Mouse (Mus musculus) midbrain, embryonic 12.5 days (tissue): ENCODE measurements around the gene Ube2o. TPM values are rescaled to one million over a fixed set of nuclear protein-coding genes. Genes with fewer than 3 reads are reported as not detected.

Source experiments
- ATAC-seq: fragments of 200-750 bp; cut with Nextera tagmentation; 2 replicates; pipeline ENCODE4 v1.8.0; 2017; ENCODE audit warnings: low read depth, moderate TSS enrichment, moderate library complexity; ENCODE audit not compliant: low FRiP score
- H3K27ac ChIP-seq: fragments of 300-500 bp; sonication (generic); replicated peaks from 2 replicates; pipeline ENCODE4 v1.5.1; 2016; ENCODE audit warnings: mild to moderate bottlenecking
- H3K27me3 ChIP-seq: fragments of 300-500 bp; sonication (generic); 2 replicates; pipeline ENCODE4 v1.6.1; 2016; ENCODE audit warnings: mild to moderate bottlenecking
- H3K36me3 ChIP-seq: fragments of 300-500 bp; sonication (generic); 2 replicates; pipeline ENCODE4 v1.6.1; 2016
- H3K4me1 ChIP-seq: fragments of 300-500 bp; sonication (generic); 2 replicates; pipeline ENCODE4 v1.6.1; 2016
- H3K4me2 ChIP-seq: fragments of 300-500 bp; sonication (generic); replicated peaks from 2 replicates; pipeline ENCODE4 v1.6.1; 2016; ENCODE audit warnings: mild to moderate bottlenecking, moderate library complexity
- H3K4me3 ChIP-seq: fragments of 300-500 bp; sonication (generic); 2 replicates; pipeline ENCODE4 v1.5.1; 2016; ENCODE audit warnings: mild to moderate bottlenecking
- H3K9ac ChIP-seq: fragments of 300-500 bp; sonication (generic); replicated peaks from 2 replicates; pipeline ENCODE4 v1.6.1; 2016; ENCODE audit warnings: mild to moderate bottlenecking, moderate library complexity
- H3K9me3 ChIP-seq: fragments of 300-500 bp; sonication (generic); 2 replicates; pipeline ENCODE4 v1.6.1; 2016; ENCODE audit warnings: mild to moderate bottlenecking
- WGBS: fragments of 180-500 bp; shearing (Covaris S2); methylation state at CpG from one replicate; pipeline ENCODE4 v1.1.7; 2016; 5-methylcytosine and 5-hydroxymethylcytosine counted together
- polyA plus RNA-seq: library from polyadenylated mRNA; unstranded; fragments of >200 nt; fragmentation: Nextera tagmentation; extraction: Ambion mirVana; gene quantifications from 2 replicates; pipeline ENCODE4 v1.2.1, GENCODE M21; 2016

The Ube2o gene
- polyA plus RNA-seq, 1 experiment from 2014 or later, result 19.0 TPM

DNA sequence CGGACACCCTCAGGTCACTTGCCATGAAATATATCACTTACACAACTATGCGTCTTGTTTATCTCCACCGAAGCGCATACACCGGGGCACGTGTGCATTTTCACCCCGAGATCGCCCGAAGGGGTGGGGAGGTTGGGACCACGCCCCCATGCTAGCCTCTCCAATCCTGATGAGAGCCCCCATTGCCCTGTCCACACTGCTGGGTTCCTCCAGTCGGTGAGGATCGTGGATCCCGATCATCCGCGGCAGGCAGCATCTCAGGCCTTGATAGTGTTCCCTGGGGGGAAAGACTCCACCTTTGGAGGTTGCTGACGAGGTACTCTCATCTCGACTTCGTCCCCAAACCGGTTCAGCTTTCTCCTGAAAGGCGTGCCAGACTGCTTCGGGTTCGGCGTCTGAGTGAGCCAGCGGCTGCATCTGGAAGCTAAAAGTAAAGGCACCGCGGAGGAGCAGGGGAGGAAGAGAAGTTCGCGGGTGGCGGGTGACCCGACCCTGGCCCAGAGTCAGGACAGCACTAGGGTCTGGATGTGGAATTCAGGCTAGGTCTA is 48.9 kb downstream of the Ube2o start:
- Histone ChIP-seq H3K27me3 (peaks cover 68% of the 10 kb centered on the region), H3K9ac (peak overlapping the region; percentile 54), H3K4me1 (peaks cover 41% of the 10 kb centered on the region), H3K4me3 (peak overlapping the region; percentile 49), H3K36me3 (peaks cover 3% of the 10 kb centered on the region), H3K4me2 (peak overlapping the region; percentile 87), H3K27ac (no peak overlapping the region), H3K9me3 (no peaks in the 10 kb centered on the region)
- WGBS, result 0% methylated on average over 30 of the region's 30 CpGs
- no peak for ATAC-seq

DNA sequence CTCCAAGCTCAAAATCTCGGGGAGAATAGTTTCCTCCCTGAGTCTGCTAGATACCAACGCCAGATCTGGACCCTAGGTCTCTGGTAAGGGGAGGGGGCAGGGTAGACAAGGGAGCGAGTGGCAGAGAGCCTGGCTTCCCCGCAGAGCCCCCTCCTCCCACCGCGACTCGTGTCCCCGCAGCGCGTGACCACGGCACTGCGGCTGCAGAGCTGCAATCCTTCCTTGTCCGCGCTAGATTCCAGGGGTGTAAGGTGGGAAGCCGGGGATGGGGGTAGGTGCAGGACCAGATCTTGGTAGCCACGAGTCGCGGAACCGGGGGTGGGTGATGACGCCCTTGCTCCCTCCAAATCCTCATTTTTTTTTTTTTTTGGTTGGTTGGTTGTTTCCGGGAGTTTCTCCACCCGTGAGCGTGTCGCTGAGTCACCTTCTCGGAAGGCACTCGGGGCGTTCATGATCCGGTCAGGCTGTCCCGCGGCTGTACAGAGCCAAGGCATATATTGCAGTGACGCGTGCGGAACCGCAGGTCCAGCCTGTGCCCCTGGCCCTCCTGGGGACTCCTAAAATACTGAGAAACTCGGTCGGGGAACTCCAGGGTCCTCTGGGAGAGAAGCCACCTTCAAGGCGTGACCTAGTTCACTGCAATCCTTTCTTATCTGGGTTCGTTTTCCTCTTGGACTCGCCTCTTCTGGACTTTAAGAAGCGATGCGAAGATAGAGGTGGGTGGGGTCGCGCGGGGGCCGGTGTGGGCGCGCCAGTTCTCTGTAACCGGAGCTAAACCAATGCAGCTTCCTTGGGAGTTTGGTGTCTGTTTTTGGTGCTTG is 49.7 kb downstream of the Ube2o start:
- H3K4me1 ChIP-seq, result peaks cover 41% of the 10 kb centered on the region
- H3K4me2 ChIP-seq, result peak overlapping the region; percentile 87
- peak overlapping the region; percentile 64 for H3K27ac ChIP-seq
- no peaks in the 10 kb centered on the region for H3K9me3 ChIP-seq
- ATAC-seq, result no peak
- H3K27me3 ChIP-seq, result peaks cover 68% of the 10 kb centered on the region
- peak overlapping the region; percentile 49 for H3K4me3 ChIP-seq
- WGBS, result 2% methylated on average over 48 of the region's 48 CpGs
- H3K9ac ChIP-seq, result peak overlapping the region; percentile 46
- no peaks in the 10 kb centered on the region for H3K36me3 ChIP-seq

DNA sequence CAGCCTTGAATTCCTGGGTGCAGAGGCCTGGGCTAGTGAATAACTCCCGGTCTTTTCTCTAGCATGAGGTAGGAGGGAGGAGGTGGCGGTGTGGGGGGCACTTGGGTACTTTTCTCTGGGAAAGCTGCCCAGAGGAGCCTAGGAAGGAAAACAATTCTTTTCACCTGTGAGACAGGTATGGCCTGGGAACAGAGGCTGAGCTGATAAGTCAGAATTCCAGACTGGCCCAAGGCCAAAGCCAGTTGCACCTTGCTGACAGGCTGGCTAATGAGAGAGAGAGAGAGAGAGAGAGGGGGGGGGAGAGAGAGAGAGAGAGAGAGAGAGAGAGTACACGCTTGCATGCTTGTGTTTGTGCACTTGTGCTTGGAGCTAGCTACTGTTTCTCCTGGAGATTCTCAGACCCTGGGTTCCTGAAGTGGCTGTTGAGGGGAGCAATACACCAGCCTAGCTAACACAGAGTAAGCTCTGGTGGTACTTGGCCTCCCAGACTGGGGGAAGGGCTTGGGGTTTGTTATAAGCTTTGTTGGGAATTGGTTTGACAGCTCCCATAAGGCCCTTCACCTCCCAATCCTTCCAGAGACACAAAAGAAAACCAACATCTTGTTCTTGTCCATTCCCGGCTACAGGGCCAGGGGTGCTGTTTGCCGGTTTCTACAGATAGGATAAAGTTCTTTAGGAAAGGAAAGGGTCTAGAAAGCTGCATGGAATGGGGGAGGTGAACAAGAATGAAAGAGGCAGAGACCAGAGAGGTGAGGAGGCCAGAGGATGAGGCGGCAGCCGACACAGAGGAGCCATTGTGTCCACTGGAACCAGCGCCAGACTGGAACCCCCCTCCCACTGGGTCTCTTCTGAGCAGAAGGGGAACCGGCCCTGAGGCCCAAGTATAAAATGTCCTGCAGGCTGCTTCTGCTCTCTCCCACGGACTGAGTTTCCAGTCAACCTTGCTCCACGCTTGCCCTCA is 50.8 kb downstream of the Ube2o start, which contains the start of gene Sphk1:
Gene Sphk1 (plus strand): TSS at position 739 of the 961 bp plus-strand sequence.
- peaks cover 41% of the 10 kb centered on the region for H3K4me1 ChIP-seq
- peaks cover 58% of the 10 kb centered on the region for H3K27me3 ChIP-seq
- H3K9ac ChIP-seq, result peak within 1 kb of the TSS; percentile 46
- no peaks in the 10 kb centered on the region for H3K9me3 ChIP-seq
- no peaks in the 10 kb centered on the region for H3K36me3 ChIP-seq
- peak within 1 kb of the TSS; percentile 49 for H3K4me3 ChIP-seq
- peak; percentile 55; the same call in 1 of the 2 replicates for ATAC-seq
- H3K27ac ChIP-seq, result peak within 1 kb of the TSS; percentile 64
- peak within 1 kb of the TSS; percentile 87 for H3K4me2 ChIP-seq
- 19% methylated on average over 11 of the region's 11 CpGs for WGBS

DNA sequence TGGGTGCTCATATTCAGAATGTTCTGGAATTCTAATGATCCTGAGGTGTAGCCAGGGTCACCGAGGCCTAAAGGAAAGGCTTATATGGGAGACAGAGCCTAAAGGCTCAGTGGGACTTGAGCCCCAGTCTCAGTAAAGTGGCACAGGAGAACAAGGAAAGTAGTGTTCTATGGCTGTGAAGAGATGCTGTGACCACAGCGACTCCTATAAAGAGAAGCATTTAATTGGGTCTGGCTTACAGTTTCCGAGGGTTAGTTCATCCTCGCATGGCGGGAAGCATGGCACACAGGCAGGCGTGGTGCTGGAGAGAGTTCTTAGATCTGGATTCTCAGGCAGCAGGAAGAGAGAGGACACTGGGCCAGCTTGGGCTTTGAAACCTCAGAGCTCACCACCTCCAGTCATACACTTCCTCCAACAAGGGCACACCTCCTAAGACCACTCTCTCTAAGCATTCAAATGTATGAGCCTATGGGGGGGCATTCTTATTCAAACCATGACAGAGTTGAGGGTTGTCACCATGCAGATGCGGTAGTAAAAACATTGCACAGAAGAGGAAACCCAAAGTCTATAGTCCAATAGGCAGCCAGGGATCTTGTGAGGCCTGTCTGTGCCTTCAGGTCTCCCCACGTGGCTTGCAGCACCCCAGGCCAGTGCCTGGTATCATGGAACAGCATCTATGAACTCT is 52.5 kb downstream of the Ube2o start:
- Histone ChIP-seq H3K36me3 (no peaks in the 10 kb centered on the region), H3K9me3 (no peaks in the 10 kb centered on the region), H3K4me3 (no peak overlapping the region), H3K4me2 (no peak overlapping the region), H3K9ac (no peak overlapping the region), H3K4me1 (peaks cover 39% of the 10 kb centered on the region), H3K27ac (no peak overlapping the region), H3K27me3 (peaks cover 44% of the 10 kb centered on the region)
- no peak for ATAC-seq
- whole genome bisulfite sequencing, result 79% methylated on average over 8 of the region's 8 CpGs

DNA sequence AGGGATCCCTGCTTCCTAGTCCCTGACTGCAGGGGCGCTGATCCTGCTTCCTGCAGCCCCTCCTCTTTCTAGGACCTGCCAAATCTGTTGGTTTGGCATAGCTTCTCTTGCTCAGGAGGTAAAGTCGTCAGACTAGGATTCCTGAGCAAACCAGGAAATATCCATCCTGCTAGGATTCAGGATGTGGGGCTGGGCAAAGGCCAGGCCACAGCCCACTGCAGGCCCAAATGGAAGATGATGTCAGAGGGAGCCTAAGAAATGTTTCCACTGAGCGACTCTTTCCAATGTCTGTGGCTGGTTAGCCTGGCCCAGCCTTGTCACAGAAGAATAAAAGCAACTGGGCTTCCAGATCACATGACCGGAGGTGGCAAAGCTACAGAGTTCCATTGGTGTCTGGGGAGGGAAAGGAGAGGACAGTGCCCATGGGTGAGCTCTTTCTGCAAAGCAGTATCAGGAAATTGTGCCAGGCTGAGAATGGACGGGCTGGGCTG is 57.5 kb downstream of the Ube2o start:
- no peak for ATAC-seq
- Histone ChIP-seq H3K4me1 (peaks cover 13% of the 10 kb centered on the region; the same call in 1 of the 2 replicates), H3K4me3 (no peak overlapping the region), H3K4me2 (no peak overlapping the region), H3K9me3 (no peaks in the 10 kb centered on the region), H3K27me3 (peaks cover 8% of the 10 kb centered on the region), H3K36me3 (no peaks in the 10 kb centered on the region), H3K9ac (no peak overlapping the region), H3K27ac (no peak overlapping the region)
- WGBS, result 50% methylated on average over 5 of the region's 5 CpGs

DNA sequence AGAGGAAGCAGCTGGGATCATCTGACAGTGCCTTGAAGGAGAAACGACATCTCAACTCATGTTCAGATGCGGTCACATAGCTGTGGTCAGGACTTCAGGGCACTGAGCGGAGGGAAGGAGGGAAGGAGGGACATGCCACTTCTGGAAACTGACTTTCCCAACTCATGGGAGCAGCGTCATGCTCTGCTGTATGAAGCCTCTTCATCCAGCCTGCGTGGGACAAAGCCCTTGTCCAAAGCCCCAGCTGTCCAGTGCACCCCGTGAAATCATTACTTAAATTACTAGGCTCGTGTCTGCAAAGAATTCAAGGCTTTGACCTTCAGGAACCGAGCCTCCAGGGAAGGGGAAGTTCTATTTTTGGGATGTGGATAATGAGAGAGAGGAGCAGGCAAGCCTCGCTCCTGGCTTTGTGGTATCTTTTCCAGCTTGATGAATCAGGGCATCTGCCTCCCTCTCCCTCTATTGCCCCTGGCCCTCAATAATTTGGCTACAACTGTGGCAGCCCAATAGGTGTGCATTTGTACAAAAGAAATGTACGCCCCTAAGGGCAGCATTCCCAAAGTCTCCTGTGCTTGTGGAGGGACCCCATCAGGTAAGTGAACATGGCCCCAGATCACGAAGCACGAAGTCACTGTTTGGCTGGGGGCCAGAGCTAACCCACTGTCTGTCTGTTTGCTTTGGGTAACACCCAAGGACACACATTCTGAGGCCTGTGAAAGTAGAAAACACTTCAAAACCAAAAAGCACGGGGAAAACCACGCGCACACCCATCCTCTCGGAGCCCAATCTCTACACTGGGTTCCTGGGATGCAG is 58.2 kb downstream of the Ube2o start:
- 62% methylated on average over 16 of the region's 16 CpGs for WGBS
- Histone ChIP-seq H3K4me3 (no peak overlapping the region), H3K27ac (no peak overlapping the region), H3K36me3 (no peaks in the 10 kb centered on the region), H3K4me2 (no peak overlapping the region), H3K9me3 (no peaks in the 10 kb centered on the region), H3K27me3 (peaks cover 10% of the 10 kb centered on the region), H3K9ac (no peak overlapping the region), H3K4me1 (peaks cover 13% of the 10 kb centered on the region; the same call in 1 of the 2 replicates)
- ATAC-seq, result no peak

DNA sequence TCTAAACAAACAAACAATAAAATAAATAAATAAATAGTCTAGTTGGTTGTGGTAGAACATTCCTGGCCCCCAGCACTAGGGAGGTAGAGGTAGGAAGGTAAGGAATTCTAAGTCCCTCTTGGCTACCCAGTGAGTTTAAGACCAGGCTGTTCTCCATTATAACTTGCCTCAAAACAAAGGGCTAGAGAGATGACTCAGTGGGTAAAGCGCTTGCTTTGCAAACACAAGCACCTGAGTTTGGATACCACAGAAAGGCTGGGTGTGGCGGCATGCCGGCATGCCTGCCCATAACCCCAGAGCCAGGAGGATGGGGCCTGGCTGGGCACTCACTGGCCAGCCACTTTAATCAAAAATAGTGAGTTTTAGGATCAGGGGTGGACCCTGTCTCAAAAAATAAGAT is 59.2 kb downstream of the Ube2o start:
- Histone ChIP-seq H3K27me3 (peaks cover 14% of the 10 kb centered on the region), H3K4me3 (no peak overlapping the region), H3K9ac (no peak overlapping the region), H3K4me2 (no peak overlapping the region), H3K4me1 (peaks cover 13% of the 10 kb centered on the region; the same call in 1 of the 2 replicates), H3K27ac (no peak overlapping the region), H3K36me3 (no peaks in the 10 kb centered on the region), H3K9me3 (no peaks in the 10 kb centered on the region)
- ATAC-seq, result no peak
- WGBS, result 85% methylated on average over 3 of the region's 3 CpGs

DNA sequence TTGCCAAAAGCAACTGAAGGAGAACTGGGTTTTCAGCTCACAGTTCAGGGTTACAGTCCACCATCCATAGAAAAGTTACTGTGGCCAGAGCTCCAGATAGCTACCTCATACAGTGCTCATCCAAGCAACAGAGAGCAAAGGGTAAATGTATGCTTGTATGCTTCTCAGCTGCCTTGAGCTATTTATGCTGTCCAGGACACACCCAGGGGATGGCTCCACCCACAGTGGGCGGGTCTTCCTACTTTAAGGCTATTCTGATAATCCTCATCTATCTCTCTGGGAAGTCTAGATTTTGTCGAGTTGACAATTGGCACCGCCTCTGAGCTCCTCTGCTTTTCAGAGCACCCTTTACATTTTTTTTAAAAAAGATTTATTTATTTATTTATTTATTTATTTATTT is 60.1 kb downstream of the Ube2o start:
- no peaks in the 10 kb centered on the region for H3K9me3 ChIP-seq
- H3K9ac ChIP-seq, result no peak overlapping the region
- H3K27ac ChIP-seq, result no peak overlapping the region
- H3K4me3 ChIP-seq, result no peak overlapping the region
- WGBS, result 64% methylated on average over 3 of the region's 3 CpGs
- no peaks in the 10 kb centered on the region for H3K36me3 ChIP-seq
- peaks cover 13% of the 10 kb centered on the region; the same call in 1 of the 2 replicates for H3K4me1 ChIP-seq
- no peak overlapping the region for H3K4me2 ChIP-seq
- H3K27me3 ChIP-seq, result peaks cover 14% of the 10 kb centered on the region
- no peak for ATAC-seq

DNA sequence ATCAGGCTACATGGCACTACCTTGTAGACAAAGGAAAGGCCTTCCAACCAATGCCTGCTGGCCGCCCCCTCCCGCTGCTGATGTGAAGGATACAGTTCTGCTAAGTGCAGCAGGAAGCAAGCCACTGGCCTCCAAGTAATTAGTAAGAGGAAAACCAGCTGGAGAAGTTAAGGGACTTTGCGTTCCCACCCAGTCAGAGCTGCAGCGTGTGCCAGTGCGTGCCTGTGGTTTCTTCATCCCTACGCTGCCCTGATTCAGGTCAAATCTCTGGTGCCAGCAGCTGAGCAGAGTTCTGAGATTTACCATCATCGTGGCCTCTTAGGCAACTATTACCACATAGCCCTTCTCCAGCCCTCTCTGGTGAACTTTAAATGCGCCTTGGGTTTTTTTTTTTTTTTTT is 62.8 kb downstream of the Ube2o start:
- Histone ChIP-seq H3K9ac (0 out of 2 replicates have a peak overlapping the region, but pooled peaks have one; percentile 11), H3K9me3 (no peaks in the 10 kb centered on the region), H3K27me3 (peaks cover 20% of the 10 kb centered on the region), H3K36me3 (no peaks in the 10 kb centered on the region), H3K4me2 (no peak overlapping the region), H3K27ac (no peak overlapping the region), H3K4me3 (no peak overlapping the region), H3K4me1 (peaks cover 14% of the 10 kb centered on the region)
- whole genome bisulfite sequencing, result 82% methylated on average over 8 of the region's 8 CpGs
- ATAC-seq, result no peak

DNA sequence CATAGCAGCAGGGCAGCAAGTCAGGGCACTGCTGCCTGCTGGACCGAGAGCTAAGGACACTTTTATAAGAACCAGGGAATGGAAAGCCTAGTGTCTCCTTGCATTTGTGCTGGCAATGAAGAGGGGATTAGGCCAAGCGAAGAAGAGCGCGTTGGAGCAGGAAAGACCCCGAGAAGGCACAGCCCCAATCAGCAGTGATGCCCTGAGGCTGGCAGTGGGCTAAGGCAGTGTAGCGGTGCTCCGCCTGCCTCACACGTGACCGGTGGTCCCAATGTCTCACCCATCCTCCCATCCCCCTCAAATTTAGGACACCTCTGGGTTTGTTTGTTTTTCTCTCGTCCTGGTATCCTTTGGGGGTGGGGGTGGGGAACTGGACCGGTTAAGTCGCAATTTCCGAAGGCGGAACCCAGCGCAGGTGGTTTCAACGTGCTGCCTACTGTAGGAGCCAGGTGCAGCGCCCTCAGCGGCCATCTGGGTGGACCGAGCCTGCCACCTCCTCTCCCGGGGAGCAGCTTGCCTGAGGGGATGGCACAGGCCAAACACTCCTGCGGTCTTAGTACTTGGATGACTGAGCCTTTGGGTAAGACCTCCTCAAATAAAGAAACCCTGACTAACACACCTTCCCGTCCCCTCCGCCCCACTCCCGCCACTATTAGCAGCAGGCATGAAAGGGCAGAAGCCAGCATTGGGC is 65.8 kb downstream of the Ube2o start:
- H3K27ac ChIP-seq, result no peak overlapping the region
- H3K9ac ChIP-seq, result no peak overlapping the region
- H3K36me3 ChIP-seq, result no peaks in the 10 kb centered on the region
- ATAC-seq, result no peak
- WGBS, result 13% methylated on average over 24 of the region's 24 CpGs
- H3K9me3 ChIP-seq, result no peaks in the 10 kb centered on the region
- peaks cover 6% of the 10 kb centered on the region; the same call in 1 of the 2 replicates for H3K4me1 ChIP-seq
- H3K4me2 ChIP-seq, result peak overlapping the region; percentile 43
- H3K27me3 ChIP-seq, result peaks cover 20% of the 10 kb centered on the region
- peak overlapping the region; percentile 14; the same call in 1 of the 2 replicates for H3K4me3 ChIP-seq
